Mouse (Mus musculus): ENCODE data around the gene Dnm3. TPM values are rescaled to one million over a fixed set of nuclear protein-coding genes. Genes with fewer than 3 reads are reported as not detected.
A peak's percentile ranks its signal among the peaks of the same experiment; 100 is the strongest.

Dnm3 gene
- total RNA-seq (2021), result 10.4 and 17.0 TPM in 2 replicates
- long read RNA-seq, experiment 1, full-length matches to known transcripts, result 1 of 5 reads
- long read RNA-seq, experiment 1, partial matches to known transcripts, result 1 of 5 reads
- long read RNA-seq, experiment 1, other reads (novel, unspliced or antisense), result 3 of 5 reads
- long read RNA-seq, experiment 2, partial matches to known transcripts, result 1 of 3 reads
- long read RNA-seq, experiment 2, other reads (novel, unspliced or antisense), result 2 of 3 reads

GRCm38 (mm10) chr1:162477246-162478209, at the start of gene Dnm3:
Gene Dnm3 (minus strand): TSS chr1:162478034.
- peak; percentile 94 for DNase-seq

- DNase-seq, result no peak
Measured at GRCm38 (mm10) chr1:162515116-162515515, 37.3 kb upstream of the Dnm3 start.

- no peak for DNase-seq
Measured at GRCm38 (mm10) chr1:162510013-162510356, 32.2 kb upstream of the Dnm3 start.

GRCm38 (mm10) chr1:162509329-162510012, 31.6 kb upstream of the Dnm3 start:
- DNase-seq, result peak; percentile 74

GRCm38 (mm10) chr1:162508211-162509005, 30.6 kb upstream of the Dnm3 start:
- DNase-seq, result peak; percentile 21

- DNase-seq, result no peak
Measured at GRCm38 (mm10) chr1:162506516-162506915, 28.7 kb upstream of the Dnm3 start.

GRCm38 (mm10) chr1:162505649-162506048, 27.8 kb upstream of the Dnm3 start:
- DNase-seq, result no peak

- no peak for DNase-seq
Measured at GRCm38 (mm10) chr1:162476531-162477080, 1.2 kb downstream of the Dnm3 start.

GRCm38 (mm10) chr1:162472949-162473348, 4.9 kb downstream of the Dnm3 start:
- no peak for DNase-seq

GRCm38 (mm10) chr1:162471089-162471488, 6.7 kb downstream of the Dnm3 start:
- no peak for DNase-seq

- DNase-seq, result peak; percentile 19
Measured at GRCm38 (mm10) chr1:162469752-162470280, 8.0 kb downstream of the Dnm3 start.

- no peak for DNase-seq
Measured at GRCm38 (mm10) chr1:162463676-162464075, 14.2 kb downstream of the Dnm3 start.

GRCm38 (mm10) chr1:162458711-162459110, 19.1 kb downstream of the Dnm3 start:
- no peak for DNase-seq

GRCm38 (mm10) chr1:162456861-162457260, 21.0 kb downstream of the Dnm3 start:
- no peak for DNase-seq

- no peak for DNase-seq
Measured at GRCm38 (mm10) chr1:162456406-162456805, 21.4 kb downstream of the Dnm3 start.

- DNase-seq, result peak; percentile 49
Measured at GRCm38 (mm10) chr1:162453578-162453977, 24.3 kb downstream of the Dnm3 start.

- DNase-seq, result no peak
Measured at GRCm38 (mm10) chr1:162453030-162453429, 24.8 kb downstream of the Dnm3 start.

GRCm38 (mm10) chr1:162449161-162449909, 28.5 kb downstream of the Dnm3 start:
- DNase-seq, result no peak

GRCm38 (mm10) chr1:162444805-162445204, 33.0 kb downstream of the Dnm3 start:
- no peak for DNase-seq

GRCm38 (mm10) chr1:162439576-162439975, 38.3 kb downstream of the Dnm3 start:
- DNase-seq, result no peak

- no peak for DNase-seq
Measured at GRCm38 (mm10) chr1:162436672-162437071, 41.2 kb downstream of the Dnm3 start.

Data from adrenal gland, postnatal 14 days (tissue).